Mouse (Mus musculus) CH12.LX (cell line): Measurements from ENCODE around the gene Gm37240. TPM values are rescaled to one million over a fixed set of nuclear protein-coding genes. Genes with fewer than 3 reads are reported as not detected.

Source experiments
- DNase-seq: peaks from one replicate; pipeline ENCODE4 v3.0.0-alpha.2; 2013; ENCODE audit errors: extremely low read depth
- H3K27ac ChIP-seq: 2 replicates; pipeline ENCODE4 v1.5.1; 2012; ENCODE audit warnings: low read depth, mild to moderate bottlenecking, control low read depth, moderate library complexity; ENCODE audit not compliant: insufficient read depth
- H3K27me3 ChIP-seq: replicated peaks from 2 replicates; pipeline ENCODE3; 2012; ENCODE audit warnings: inconsistent platforms
- H3K36me3 ChIP-seq, 2 experiments: replicated peaks in 1 of 2; 2 replicates each; pipeline versions ENCODE3 to v1.6.1; 2012; ENCODE audit warnings: inconsistent platforms in 1 of 2, low read length in 1 of 2, mild to moderate bottlenecking in 1 of 2, mixed read lengths in 1 of 2, moderate library complexity in 1 of 2; ENCODE audit not compliant: control insufficient read depth in 1 of 2, insufficient read depth in 1 of 2
- H3K4me1 ChIP-seq, 2 experiments: 2 replicates each; pipeline ENCODE4 v1.6.1; 2012; ENCODE audit warnings: inconsistent platforms in 1 of 2, moderate library complexity in 1 of 2; ENCODE audit not compliant: insufficient read depth in 2 of 2, control insufficient read depth in 1 of 2
- H3K4me2 ChIP-seq: 2 replicates; pipeline ENCODE4 v1.6.1; 2012; ENCODE audit warnings: low read depth, mild to moderate bottlenecking, control low read depth; ENCODE audit not compliant: poor library complexity, insufficient read depth, severe bottlenecking
- H3K4me3 ChIP-seq, 3 experiments: fragments of 150-350 bp in 1 of 3; sonication (generic) in 1 of 3; replicated peaks in 1 of 3; 2 replicates each; pipeline versions ENCODE3 to v1.5.1; 2011 to 2012; ENCODE audit warnings: low read depth in 2 of 3, low read length in 2 of 3, mild to moderate bottlenecking in 2 of 3, moderate library complexity in 2 of 3, control low read depth in 1 of 3, improper control_type of control experiment in 1 of 3, inconsistent platforms in 1 of 3, mixed read lengths in 1 of 3; ENCODE audit not compliant: poor library complexity in 1 of 3
- H3K79me2 ChIP-seq: replicated peaks from 2 replicates; pipeline ENCODE4 v1.6.1; 2012; ENCODE audit warnings: mild to moderate bottlenecking, moderate library complexity; ENCODE audit not compliant: control insufficient read depth, poor library complexity, insufficient read depth, severe bottlenecking; ENCODE audit errors: extremely low read depth
- H3K9ac ChIP-seq: 2 replicates; pipeline ENCODE4 v1.6.1; 2012; ENCODE audit warnings: low read depth, mild to moderate bottlenecking, control low read depth, moderate library complexity; ENCODE audit not compliant: insufficient read depth
- H3K9me3 ChIP-seq: replicated peaks from 2 replicates; pipeline ENCODE3; 2012; ENCODE audit warnings: low read length, inconsistent platforms, mixed read lengths
- CHD2 ChIP-seq: IDR thresholded peaks from 2 replicates; pipeline ENCODE4 v1.6.1; 2011; ENCODE audit warnings: low read length, improper control_type of control experiment
- CTCF ChIP-seq, 2 experiments: IDR thresholded peaks in 1 of 2; conservative IDR thresholded peaks in 1 of 2; 2 replicates each; pipeline ENCODE4 v1.5.1; 2011 to 2012; ENCODE audit warnings: low read depth in 2 of 2, low read length in 2 of 2, improper control_type of control experiment in 1 of 2, inconsistent platforms in 1 of 2, mild to moderate bottlenecking in 1 of 2, moderate library complexity in 1 of 2
- EP300 ChIP-seq: IDR thresholded peaks from 2 replicates; pipeline ENCODE4 v1.6.1; 2011; ENCODE audit warnings: low read length, improper control_type of control experiment
- HCFC1 ChIP-seq: IDR thresholded peaks from 2 replicates; pipeline ENCODE4 v1.6.1; 2012; ENCODE audit warnings: low read depth, mild to moderate bottlenecking, inconsistent platforms, low read length, improper control_type of control experiment
- IRF4 ChIP-seq: IDR thresholded peaks from 2 replicates; pipeline ENCODE4 v1.6.1; 2014; ENCODE audit warnings: low read depth, mild to moderate bottlenecking, inconsistent platforms, low read length, improper control_type of control experiment
- JUN ChIP-seq: IDR thresholded peaks from 2 replicates; pipeline ENCODE4 v1.6.1; 2011; ENCODE audit warnings: low read depth, mild to moderate bottlenecking, low read length, improper control_type of control experiment, moderate library complexity; ENCODE audit not compliant: insufficient read depth
- JUND ChIP-seq: conservative IDR thresholded peaks from 2 replicates; pipeline ENCODE4 v1.6.1; 2011; ENCODE audit warnings: low read depth, low read length, improper control_type of control experiment
- MAX ChIP-seq: IDR thresholded peaks from 2 replicates; pipeline ENCODE4 v1.6.1; 2011; ENCODE audit warnings: low read length, improper control_type of control experiment
- MAZ ChIP-seq: IDR thresholded peaks from 2 replicates; pipeline ENCODE4 v1.6.1; 2012; ENCODE audit warnings: low read depth, mild to moderate bottlenecking, inconsistent platforms, low read length, improper control_type of control experiment, moderate library complexity
- MXI1 ChIP-seq: IDR thresholded peaks from 2 replicates; pipeline ENCODE4 v1.6.1; 2011; ENCODE audit warnings: mild to moderate bottlenecking, low read depth, low read length, improper control_type of control experiment
- NELFE ChIP-seq: IDR thresholded peaks from 2 replicates; pipeline ENCODE4 v1.6.1; 2011; ENCODE audit warnings: low read depth, low read length, improper control_type of control experiment
- NRF1 ChIP-seq: IDR thresholded peaks from 2 replicates; pipeline ENCODE4 v1.6.1; 2014; ENCODE audit warnings: low read depth, mild to moderate bottlenecking, inconsistent platforms, low read length, improper control_type of control experiment, moderate library complexity
- RCOR1 ChIP-seq: conservative IDR thresholded peaks from 2 replicates; pipeline ENCODE4 v1.6.1; 2012; ENCODE audit warnings: low read depth, mild to moderate bottlenecking, inconsistent platforms, low read length, improper control_type of control experiment
- SIN3A ChIP-seq: IDR thresholded peaks from 2 replicates; pipeline ENCODE4 v1.6.1; 2012; ENCODE audit warnings: low read length, improper control_type of control experiment, inconsistent platforms
- SMC3 ChIP-seq: IDR thresholded peaks from 2 replicates; pipeline ENCODE4 v1.6.1; 2011; ENCODE audit warnings: low read depth, low read length, improper control_type of control experiment
- ZC3H11A ChIP-seq: IDR thresholded peaks from 2 replicates; pipeline ENCODE4 v1.6.1; 2012; ENCODE audit warnings: low read depth, mild to moderate bottlenecking, inconsistent platforms, low read length, improper control_type of control experiment
- ZMIZ1 ChIP-seq: IDR thresholded peaks from 2 replicates; pipeline ENCODE4 v1.6.1; 2012; ENCODE audit warnings: low read depth, mild to moderate bottlenecking, inconsistent platforms, low read length, improper control_type of control experiment
- dilution Hi-C: fragments of 300-500 bp; cut with MboI; formaldehyde crosslinking; loops from 2 replicates; pipeline ENCODE4 v1.14.3; 2020; ENCODE audit warnings: low sequenced_read_pairs; ENCODE audit not compliant: extremely low pct_unique_long_range_greater_than_20kb, extremely low pct_ligation_motif_present
- in situ Hi-C: fragments of 300-500 bp; cut with MboI; formaldehyde crosslinking; loops from 3 replicates; pipeline ENCODE4 v1.14.3; 2019; ENCODE audit warnings: low sequenced_read_pairs, low pct_ligation_motif_present, low pct_unique_long_range_greater_than_20kb, mixed read lengths
- polyA plus RNA-seq: library from polyadenylated mRNA; unstranded; fragments of >175 nt; gene quantifications from 2 replicates; pipeline ENCODE4 v1.2.1, GENCODE M21; 2012; ENCODE audit warnings: low read depth; ENCODE audit not compliant: insufficient read length
- total RNA-seq, 2 experiments: library from RNA; depleted of rRNA; stranded (reverse); fragments of 300-350 nt in 1 of 2; fragments of >200 nt in 1 of 2; gene quantifications; 2 replicates each; pipeline ENCODE4 v1.2.3; 2012 to 2014

Gm37240 gene
- total and polyA plus RNA-seq, 3 experiments, result 0.08 to 0.19 (median 0.14) TPM

- Histone ChIP-seq H3K9me3 (no peaks in the 10 kb centered on the region), H3K79me2 (no peaks in the 10 kb centered on the region), H3K36me3 (no peaks in the 10 kb centered on the region), H3K4me1 (no peaks in the 10 kb centered on the region), H3K9ac (no peak overlapping the region), H3K4me3 (no peak overlapping the region)
- no peak for TF ChIP-seq NRF1
- no peak for TF ChIP-seq SIN3A
- no peak for TF ChIP-seq ZMIZ1
- TF ChIP-seq MAZ, result no peak
- no peak for TF ChIP-seq ZC3H11A
- no peak for TF ChIP-seq RCOR1
- TF ChIP-seq MAX, result no peak
- TF ChIP-seq MXI1, result no peak
- TF ChIP-seq, all 38 proteins: peak for 0
- dilution Hi-C loops (no loop called here), in situ Hi-C loops (no loop called here)
- Histone ChIP-seq H3K4me2 (no peak overlapping the region), H3K27me3 (no peaks in the 10 kb centered on the region), H3K27ac (no peak overlapping the region)
- DNase-seq, result no peak
These were observed 727.7 kb downstream of the Gm37240 start for GRCm38 (mm10) chr3:85159631-85160030.

- no peak for DNase-seq
- Histone ChIP-seq H3K27ac (no peak overlapping the region), H3K4me2 (no peak overlapping the region), H3K4me3 (no peak overlapping the region), H3K9ac (no peak overlapping the region), H3K9me3 (no peaks in the 10 kb centered on the region), H3K4me1 (no peaks in the 10 kb centered on the region), H3K79me2 (no peaks in the 10 kb centered on the region), H3K36me3 (no peaks in the 10 kb centered on the region), H3K27me3 (no peaks in the 10 kb centered on the region)
- dilution Hi-C loops (no loop called here), in situ Hi-C loops (no loop called here)
- no peak for TF ChIP-seq JUND
- TF ChIP-seq EP300, result no peak
- no peak for TF ChIP-seq HCFC1
- no peak for TF ChIP-seq MXI1
- TF ChIP-seq CHD2, result no peak
- no peak for TF ChIP-seq MAZ
- no peak for TF ChIP-seq JUN
- no peak for TF ChIP-seq ZC3H11A
- no peak for TF ChIP-seq IRF4
- TF ChIP-seq NELFE, result no peak
- no peak for TF ChIP-seq RCOR1
- no peak for TF ChIP-seq CTCF (conservative IDR thresholded peaks at IDR 0.05 in 1 of 2, IDR thresholded peaks at IDR 0.05 in 1 of 2; ENCODE audit: low read depth in 2 of 2, low read length in 2 of 2)
- no peak for TF ChIP-seq SMC3
These were observed 738.5 kb downstream of the Gm37240 start for GRCm38 (mm10) chr3:85148816-85149215.
